Mouse (Mus musculus) bone marrow, adult 2 months (tissue): ENCODE data around the gene Sap18.

Source experiments
- CTCF ChIP-seq: fragments of 200-500 bp; IDR thresholded peaks from 2 replicates; pipeline ENCODE4 v1.5.1; 2011; ENCODE audit warnings: low read length, control low read depth; ENCODE audit not compliant: control insufficient read depth, insufficient read depth
- POLR2A ChIP-seq: fragments of 200-500 bp; IDR thresholded peaks from 2 replicates; pipeline ENCODE4 v1.6.1; 2011; ENCODE audit warnings: low read depth, mild to moderate bottlenecking, control low read depth, low read length, borderline replicate concordance; ENCODE audit not compliant: control insufficient read depth

DNA sequence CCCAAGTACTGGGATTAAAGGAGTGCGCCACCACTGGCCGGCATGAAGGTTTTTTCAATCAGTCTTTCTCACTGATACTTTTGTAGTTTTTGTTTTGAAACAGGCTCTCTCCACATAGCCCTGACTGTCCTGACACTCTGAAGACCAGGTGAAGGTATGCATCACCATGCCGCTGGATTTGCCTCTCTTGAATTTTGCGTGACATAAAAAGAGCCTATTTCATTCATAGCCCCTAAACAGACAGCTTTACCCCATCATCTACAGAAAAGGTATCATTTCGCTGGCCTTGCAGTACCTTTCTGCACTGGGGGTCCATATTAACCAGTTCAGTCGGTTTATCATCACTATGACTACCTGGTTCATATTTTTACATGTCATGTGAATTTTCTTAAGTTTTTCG, 429 bp upstream of the Sap18 start:
- TF ChIP-seq CTCF (no peak), POLR2A (no peak)
